Mouse (Mus musculus) E14TG2a.4 (cell line): Measurements from ENCODE around the gene Ppt1.

Source experiments
- CTCF ChIP-seq: conservative IDR thresholded peaks from 2 replicates; pipeline ENCODE4 v1.5.1; 2014; ENCODE audit warnings: low read length
- POU5F1 ChIP-seq: IDR thresholded peaks from 2 replicates; pipeline ENCODE4 v1.6.1; 2014; ENCODE audit warnings: low read length, borderline replicate concordance

GRCm38 (mm10) chr4:122891597-122891996 is 55.6 kb downstream of the Ppt1 start:
- TF ChIP-seq POU5F1: no peak
- TF ChIP-seq CTCF: no peak
